Mouse (Mus musculus): Measurements from ENCODE around the gene Trim65.

- no peak for TF ChIP-seq POLR2A (IDR thresholded peaks at IDR 0.05; ENCODE audit: extremely low read depth, insufficient read depth, low read length)
- no peak for TF ChIP-seq CTCF (IDR thresholded peaks at IDR 0.05; ENCODE audit: extremely low read depth, insufficient read depth, low read length)
Measured at GRCm38 (mm10) chr11:116100385-116100784, 30.5 kb downstream of the Trim65 start.
